Mouse (Mus musculus): ENCODE results near the gene Tmem232. TPM values are rescaled to one million over a fixed set of nuclear protein-coding genes. Genes with fewer than 3 reads are reported as not detected.
A peak's percentile ranks its signal among the peaks of the same experiment; 100 is the strongest.
"Not testable (repeated sequence)": the region's sequence is repeated elsewhere in the genome, so short reads cannot be mapped to it uniquely, and the experiment has no call there.

The Tmem232 gene
- polyA plus RNA-seq, 1 experiment from 2014 or later = 1.4 TPM

GRCm38 (mm10) chr17:65513517-65513916 lies 27.1 kb downstream of the Tmem232 start:
- no peaks in the 10 kb centered on the region for H3K36me3 ChIP-seq
- 86% methylated on average over 3 of the region's 3 CpGs for WGBS
- H3K4me2 ChIP-seq = no peak overlapping the region
- H3K27me3 ChIP-seq (replicated peaks) = no peaks in the 10 kb centered on the region
- H3K4me1 ChIP-seq = no peaks in the 10 kb centered on the region
- ATAC-seq (ENCODE audit: low FRiP score) = no peak
- no peak overlapping the region for H3K9ac ChIP-seq (replicated peaks)
- no peak overlapping the region for H3K4me3 ChIP-seq (replicated peaks)
- no peaks in the 10 kb centered on the region for H3K9me3 ChIP-seq (replicated peaks)
- no peak overlapping the region for H3K27ac ChIP-seq (replicated peaks)

- no peaks in the 10 kb centered on the region for H3K9me3 ChIP-seq (replicated peaks)
- H3K27me3 ChIP-seq (replicated peaks) = no peaks in the 10 kb centered on the region
- H3K9ac ChIP-seq (replicated peaks) = no peak overlapping the region
- H3K36me3 ChIP-seq = no peaks in the 10 kb centered on the region
- H3K27ac ChIP-seq (replicated peaks) = no peak overlapping the region
- no peaks in the 10 kb centered on the region for H3K4me1 ChIP-seq
- H3K4me2 ChIP-seq = peak overlapping the region; percentile 15; the same call in 1 of the 2 replicates
- no peak for ATAC-seq (ENCODE audit: low FRiP score)
- no peak overlapping the region for H3K4me3 ChIP-seq (replicated peaks)
- WGBS = 11% methylated on average over 10 of the region's 10 CpGs
Measured at GRCm38 (mm10) chr17:65484654-65485053, 55.9 kb downstream of the Tmem232 start.

GRCm38 (mm10) chr17:65476747-65477146 lies 63.8 kb downstream of the Tmem232 start:
- no peak overlapping the region for H3K9ac ChIP-seq (replicated peaks)
- no peaks in the 10 kb centered on the region for H3K27me3 ChIP-seq (replicated peaks)
- no peaks in the 10 kb centered on the region for H3K9me3 ChIP-seq (replicated peaks)
- no peaks in the 10 kb centered on the region for H3K4me1 ChIP-seq
- no peak for ATAC-seq (ENCODE audit: low FRiP score)
- H3K4me2 ChIP-seq = no peak overlapping the region
- H3K27ac ChIP-seq (replicated peaks) = no peak overlapping the region
- H3K36me3 ChIP-seq = no peaks in the 10 kb centered on the region
- H3K4me3 ChIP-seq (replicated peaks) = no peak overlapping the region
- 89% methylated on average over 10 of the region's 10 CpGs for WGBS

- H3K9me3 ChIP-seq (replicated peaks) = no peaks in the 10 kb centered on the region
- H3K4me2 ChIP-seq = no peak overlapping the region
- H3K9ac ChIP-seq (replicated peaks) = no peak overlapping the region
- H3K27ac ChIP-seq (replicated peaks) = no peak overlapping the region
- no peaks in the 10 kb centered on the region for H3K4me1 ChIP-seq
- no peak for ATAC-seq (ENCODE audit: low FRiP score)
- H3K4me3 ChIP-seq (replicated peaks) = no peak overlapping the region
- no peaks in the 10 kb centered on the region for H3K36me3 ChIP-seq
- H3K27me3 ChIP-seq (replicated peaks) = no peaks in the 10 kb centered on the region
Measured at GRCm38 (mm10) chr17:65450818-65451217, 89.8 kb downstream of the Tmem232 start.

- 90% methylated on average over 12 of the region's 12 CpGs for WGBS
- not testable (repeated sequence) for H3K9ac ChIP-seq (replicated peaks); H3K27me3 ChIP-seq (replicated peaks); H3K4me2 ChIP-seq; H3K27ac ChIP-seq (replicated peaks); H3K36me3 ChIP-seq; H3K9me3 ChIP-seq (replicated peaks); H3K4me3 ChIP-seq (replicated peaks); H3K4me1 ChIP-seq; ATAC-seq (ENCODE audit: low FRiP score)
Measured at GRCm38 (mm10) chr17:65437906-65438305, 102.7 kb downstream of the Tmem232 start.

- no peak for ATAC-seq (ENCODE audit: low FRiP score)
- H3K9me3 ChIP-seq (replicated peaks) = no peaks in the 10 kb centered on the region
- H3K9ac ChIP-seq (replicated peaks) = no peak overlapping the region
- no peak overlapping the region for H3K27ac ChIP-seq (replicated peaks)
- H3K36me3 ChIP-seq = no peaks in the 10 kb centered on the region
- H3K4me2 ChIP-seq = no peak overlapping the region
- no peaks in the 10 kb centered on the region for H3K4me1 ChIP-seq
- H3K27me3 ChIP-seq (replicated peaks) = no peaks in the 10 kb centered on the region
- H3K4me3 ChIP-seq (replicated peaks) = no peak overlapping the region
Measured at GRCm38 (mm10) chr17:65419124-65419523, 121.5 kb downstream of the Tmem232 start.

DNA sequence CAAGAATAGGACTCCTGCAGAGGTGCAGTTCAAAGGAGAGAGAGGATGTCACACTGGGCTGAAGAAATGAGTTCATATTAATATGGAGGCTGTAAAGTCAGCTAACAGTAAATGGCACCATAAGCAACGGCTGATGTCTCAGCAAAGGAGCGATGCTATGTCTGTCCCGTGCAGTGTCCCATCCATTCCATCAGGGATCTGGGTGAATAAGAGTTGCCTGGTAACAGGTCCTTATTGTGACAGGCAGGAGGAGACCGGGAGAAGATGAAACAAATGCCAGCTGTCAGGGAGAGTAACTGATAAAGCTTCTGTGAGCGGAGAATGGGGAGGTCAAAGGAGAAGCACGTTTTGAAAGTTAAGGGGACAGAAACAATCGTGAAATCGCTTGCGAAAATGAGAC lies 135.3 kb downstream of the Tmem232 start:
- Histone ChIP-seq H3K9ac (replicated peaks) (no peak overlapping the region), H3K4me1 (peaks cover 4% of the 10 kb centered on the region; the same call in 1 of the 2 replicates), H3K36me3 (no peaks in the 10 kb centered on the region), H3K27ac (replicated peaks) (no peak overlapping the region), H3K27me3 (replicated peaks) (no peaks in the 10 kb centered on the region), H3K9me3 (replicated peaks) (no peaks in the 10 kb centered on the region), H3K4me3 (replicated peaks) (no peak overlapping the region), H3K4me2 (peak overlapping the region; percentile 31)
- ATAC-seq (ENCODE audit: low FRiP score) = no peak
- WGBS = 14% methylated on average over 9 of the region's 9 CpGs

DNA sequence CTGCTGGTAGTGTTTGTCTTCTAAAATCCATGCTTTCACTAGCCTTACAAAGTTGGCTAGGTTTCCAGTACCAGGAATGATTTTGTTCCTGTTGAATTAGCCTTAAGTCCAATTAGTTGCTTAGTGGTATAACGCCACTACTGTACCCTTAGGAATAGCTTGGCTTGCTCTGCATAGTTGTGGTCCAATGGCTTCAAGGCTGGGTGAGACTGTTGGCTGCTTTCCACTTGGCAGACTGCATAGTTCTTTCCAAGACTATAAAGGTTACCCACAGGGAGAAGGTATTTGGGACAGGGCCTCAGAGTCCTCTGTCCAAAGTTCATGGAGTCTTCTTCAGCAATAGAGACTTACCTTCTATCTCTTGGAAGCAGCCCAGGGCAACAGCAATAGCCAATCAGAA lies 139.7 kb downstream of the Tmem232 start:
- Histone ChIP-seq H3K4me1 (peaks cover 4% of the 10 kb centered on the region; the same call in 1 of the 2 replicates), H3K27ac (replicated peaks) (no peak overlapping the region), H3K4me2 (no peak overlapping the region), H3K4me3 (replicated peaks) (no peak overlapping the region), H3K27me3 (replicated peaks) (no peaks in the 10 kb centered on the region), H3K36me3 (no peaks in the 10 kb centered on the region), H3K9ac (replicated peaks) (no peak overlapping the region), H3K9me3 (replicated peaks) (no peaks in the 10 kb centered on the region)
- 81% methylated on average over 1 of the region's 1 CpGs for WGBS
- no peak for ATAC-seq (ENCODE audit: low FRiP score)

GRCm38 (mm10) chr17:65384411-65384962 lies 156.1 kb downstream of the Tmem232 start:
- Histone ChIP-seq H3K4me1 (no peaks in the 10 kb centered on the region), H3K4me2 (no peak overlapping the region), H3K27me3 (replicated peaks) (no peaks in the 10 kb centered on the region), H3K4me3 (replicated peaks) (no peak overlapping the region), H3K9ac (replicated peaks) (no peak overlapping the region), H3K36me3 (no peaks in the 10 kb centered on the region), H3K27ac (replicated peaks) (no peak overlapping the region), H3K9me3 (replicated peaks) (no peaks in the 10 kb centered on the region)
- ATAC-seq (ENCODE audit: low FRiP score) = no peak
- 58% methylated on average over 9 of the region's 9 CpGs for WGBS

GRCm38 (mm10) chr17:65370034-65370780 lies 170.4 kb downstream of the Tmem232 start:
- H3K4me2 ChIP-seq = no peak overlapping the region
- no peak overlapping the region for H3K4me3 ChIP-seq (replicated peaks)
- no peak overlapping the region for H3K9ac ChIP-seq (replicated peaks)
- no peaks in the 10 kb centered on the region for H3K9me3 ChIP-seq (replicated peaks)
- H3K27me3 ChIP-seq (replicated peaks) = no peaks in the 10 kb centered on the region
- no peak overlapping the region for H3K27ac ChIP-seq (replicated peaks)
- 40% methylated on average over 7 of the region's 7 CpGs for WGBS
- no peak for ATAC-seq (ENCODE audit: low FRiP score)
- H3K4me1 ChIP-seq = 0 out of 2 replicates have a peak, but pooled peaks cover 2% of the 10 kb centered on the region
- H3K36me3 ChIP-seq = no peaks in the 10 kb centered on the region

GRCm38 (mm10) chr17:65365535-65366254 lies 174.9 kb downstream of the Tmem232 start:
- 42% methylated on average over 3 of the region's 3 CpGs for WGBS
- no peak for ATAC-seq (ENCODE audit: low FRiP score)
- Histone ChIP-seq H3K4me2 (no peak overlapping the region), H3K9ac (replicated peaks) (no peak overlapping the region), H3K27ac (replicated peaks) (no peak overlapping the region), H3K4me1 (0 out of 2 replicates have a peak, but pooled peaks cover 2% of the 10 kb centered on the region), H3K9me3 (replicated peaks) (no peaks in the 10 kb centered on the region), H3K27me3 (replicated peaks) (no peaks in the 10 kb centered on the region), H3K4me3 (replicated peaks) (no peak overlapping the region), H3K36me3 (no peaks in the 10 kb centered on the region)

DNA sequence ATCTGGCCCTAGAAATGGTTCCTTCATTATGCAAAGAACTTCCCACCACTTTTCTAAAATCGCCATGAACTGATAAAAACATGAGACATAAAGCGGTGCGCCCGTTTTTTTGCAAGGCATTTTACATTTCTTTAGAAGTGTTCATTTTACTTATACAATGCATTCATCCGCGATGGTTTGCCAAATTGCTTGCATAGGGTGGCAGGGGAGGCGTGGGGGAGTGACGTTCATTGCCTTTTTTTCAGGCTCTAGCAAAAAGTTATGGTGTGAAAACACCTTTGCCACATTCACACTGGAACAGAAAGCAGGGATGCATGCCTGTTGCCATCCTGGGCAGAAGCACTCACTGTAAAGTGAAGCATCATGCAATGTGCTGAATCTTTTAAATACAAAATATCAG lies 188.7 kb downstream of the Tmem232 start:
- Histone ChIP-seq H3K4me1 (no peaks in the 10 kb centered on the region), H3K4me2 (no peak overlapping the region), H3K27me3 (replicated peaks) (no peaks in the 10 kb centered on the region), H3K36me3 (no peaks in the 10 kb centered on the region), H3K4me3 (replicated peaks) (no peak overlapping the region), H3K9ac (replicated peaks) (no peak overlapping the region), H3K9me3 (replicated peaks) (no peaks in the 10 kb centered on the region), H3K27ac (replicated peaks) (no peak overlapping the region)
- ATAC-seq (ENCODE audit: low FRiP score) = no peak
- WGBS = 91% methylated on average over 8 of the region's 8 CpGs
